Mouse (Mus musculus): ENCODE measurements at regions not wholly inside any gene's neighbourhood (a gene's known extent, or its start where the extent isn't known, plus 50 kb on each side); places are given as distances from the start of the nearest gene placed in this dataset.
A peak's percentile ranks its signal among the peaks of the same experiment; 100 is the strongest.

DNA sequence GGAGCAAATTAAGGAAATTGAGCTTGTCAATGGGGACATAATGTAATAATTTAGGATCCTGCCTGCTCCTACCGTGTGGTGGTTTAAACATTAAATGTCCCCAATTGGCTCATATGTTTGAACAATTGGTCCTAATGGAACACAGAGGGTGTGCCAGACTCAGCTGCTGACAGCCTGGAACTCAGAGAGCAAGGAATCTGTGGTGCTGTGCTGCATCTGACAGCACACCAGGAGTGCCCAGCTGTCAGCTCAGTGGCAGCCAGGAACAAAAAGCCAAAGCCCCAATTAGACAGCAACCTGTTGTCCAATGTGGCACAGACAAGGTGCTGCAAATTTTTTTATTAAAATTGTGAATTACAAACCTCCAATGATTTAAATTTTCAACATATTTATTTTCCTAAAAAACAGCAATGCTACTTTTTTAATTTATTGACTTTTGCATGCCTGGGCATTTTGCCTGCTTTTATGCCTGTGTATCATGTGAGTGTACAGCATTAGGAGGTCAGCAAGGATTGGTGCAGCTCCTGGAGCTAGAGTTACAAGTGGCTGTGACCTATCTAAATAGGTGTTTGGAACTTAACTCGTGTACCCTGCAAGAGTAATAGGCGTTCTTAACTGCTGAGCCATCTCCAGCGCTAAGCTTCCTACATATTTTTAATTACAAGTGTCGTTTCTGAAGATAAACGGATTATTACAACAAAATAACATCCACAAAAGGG, 724.5 kb upstream of the Adam24 start:
- Histone ChIP-seq H3K4me2 (ENCODE audit: low read length) (no peak overlapping the region), H3K9me3 (replicated peaks; ENCODE audit: low read length) (no peaks in the 10 kb centered on the region), H3K4me3 (replicated peaks; ENCODE audit: low read depth, low read length) (no peak overlapping the region), H3K4me1 (replicated peaks; ENCODE audit: insufficient read depth, low read length) (no peaks in the 10 kb centered on the region), H3K27me3 (ENCODE audit: insufficient read depth, low read length) (no peaks in the 10 kb centered on the region), H3K27ac (no peak overlapping the region), H3K9ac (ENCODE audit: low read depth, low read length) (no peak overlapping the region), H3K36me3 (ENCODE audit: insufficient read depth, low read length) (no peaks in the 10 kb centered on the region)
- TF ChIP-seq CTCF (IDR thresholded peaks at IDR 0.05; ENCODE audit: low read depth), result no peak
- DNase-seq (ENCODE audit: low spot score) (no peak), ATAC-seq (replicated peaks; ENCODE audit: low FRiP score, low read depth) (no peak)
- 59% methylated on average over 6 of the region's 6 CpGs for WGBS

DNA sequence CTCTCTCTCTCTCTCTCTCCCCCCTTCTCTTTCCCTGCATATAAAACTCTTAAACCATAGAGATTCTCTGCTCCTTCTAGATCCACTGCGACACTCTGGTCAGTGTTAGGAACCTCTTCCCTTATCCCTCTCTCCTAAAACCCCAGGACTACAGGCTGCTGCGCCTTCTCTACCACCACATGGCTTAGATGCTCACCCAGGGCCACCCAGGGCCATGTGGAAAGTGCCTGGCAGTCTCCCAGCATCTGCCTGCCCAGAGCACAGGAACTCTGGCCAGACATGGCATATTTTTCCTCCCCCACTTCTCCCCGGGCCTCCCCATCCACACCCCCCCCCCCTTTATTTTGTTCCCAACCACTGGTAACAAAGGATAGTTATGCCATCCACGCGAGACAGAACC, 720.4 kb upstream of the Adam24 start:
- Histone ChIP-seq H3K9me3 (replicated peaks; ENCODE audit: low read length) (no peaks in the 10 kb centered on the region), H3K4me3 (replicated peaks; ENCODE audit: low read depth, low read length) (no peak overlapping the region), H3K4me2 (ENCODE audit: low read length) (no peak overlapping the region), H3K9ac (ENCODE audit: low read depth, low read length) (no peak overlapping the region), H3K27ac (no peak overlapping the region), H3K27me3 (ENCODE audit: insufficient read depth, low read length) (no peaks in the 10 kb centered on the region), H3K36me3 (ENCODE audit: insufficient read depth, low read length) (no peaks in the 10 kb centered on the region), H3K4me1 (replicated peaks; ENCODE audit: insufficient read depth, low read length) (no peaks in the 10 kb centered on the region)
- no peak for ATAC-seq (replicated peaks; ENCODE audit: low FRiP score, low read depth)
- TF ChIP-seq CTCF (IDR thresholded peaks at IDR 0.05; ENCODE audit: low read depth), result no peak
- no peak for DNase-seq (ENCODE audit: low spot score)
- WGBS, result 50% methylated on average over 5 of the region's 5 CpGs

DNA sequence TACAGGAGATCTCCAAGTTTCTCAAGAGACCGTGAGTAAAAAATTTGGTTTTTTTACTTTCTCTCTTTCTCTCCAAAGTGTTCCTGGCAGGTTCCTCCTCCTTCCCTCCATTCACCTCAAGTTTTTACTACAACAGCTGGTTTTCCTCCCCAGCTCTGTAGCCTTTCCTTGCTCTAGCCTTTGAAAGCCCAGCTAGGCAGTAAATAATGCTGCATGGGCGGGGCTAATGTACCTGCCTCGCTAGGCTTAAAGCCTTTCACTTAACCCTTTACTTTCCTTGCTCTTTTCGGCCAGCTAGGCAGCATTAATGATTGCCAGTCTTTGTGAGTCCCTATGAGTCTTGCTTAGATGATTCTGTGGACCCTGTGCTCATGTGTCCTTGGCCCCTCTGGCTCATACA, 720.0 kb upstream of the Adam24 start:
- TF ChIP-seq CTCF (IDR thresholded peaks at IDR 0.05; ENCODE audit: low read depth), result no peak
- peak; percentile 59; the same call in 1 of the 2 replicates for ATAC-seq (replicated peaks; ENCODE audit: low FRiP score, low read depth)
- Histone ChIP-seq H3K4me1 (replicated peaks; ENCODE audit: insufficient read depth, low read length) (no peaks in the 10 kb centered on the region), H3K36me3 (ENCODE audit: insufficient read depth, low read length) (no peaks in the 10 kb centered on the region), H3K4me2 (ENCODE audit: low read length) (no peak overlapping the region), H3K4me3 (replicated peaks; ENCODE audit: low read depth, low read length) (no peak overlapping the region), H3K27ac (no peak overlapping the region), H3K9me3 (replicated peaks; ENCODE audit: low read length) (no peaks in the 10 kb centered on the region), H3K27me3 (ENCODE audit: insufficient read depth, low read length) (no peaks in the 10 kb centered on the region), H3K9ac (ENCODE audit: low read depth, low read length) (no peak overlapping the region)
- DNase-seq (ENCODE audit: low spot score), result peak; percentile 61
- 23% methylated on average over 4 of the region's 4 CpGs for WGBS

DNA sequence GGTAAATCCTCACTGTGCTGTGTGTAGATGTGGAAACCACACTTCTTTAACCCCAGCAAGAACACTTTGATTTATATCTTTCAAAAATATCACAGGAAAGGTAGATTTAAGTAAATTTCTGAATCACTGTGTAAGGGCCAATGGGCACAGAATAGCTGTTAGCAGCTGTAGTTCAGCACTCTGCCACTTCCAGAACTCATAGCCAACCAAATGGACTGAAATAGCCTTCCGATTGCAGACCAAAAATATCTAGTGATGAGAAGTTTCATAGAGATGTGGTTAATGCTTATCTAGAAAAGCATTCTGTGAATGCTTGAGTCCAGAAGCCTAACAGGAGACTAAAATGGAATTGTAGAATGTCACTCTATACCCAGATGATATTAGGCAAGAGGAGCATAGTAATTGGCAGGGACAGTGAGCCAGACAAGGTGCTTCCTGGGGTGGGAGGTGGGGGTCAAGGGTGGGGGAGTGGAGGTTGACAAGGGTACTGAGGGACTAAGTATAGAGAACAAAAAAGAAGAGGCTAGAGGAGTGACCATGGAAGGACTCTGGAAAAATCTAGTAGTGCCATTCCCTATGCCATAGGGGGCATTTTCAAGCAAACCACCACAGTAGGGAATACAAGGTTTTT, 669.6 kb upstream of the Adam24 start:
- no peak overlapping the region for H3K4me2 ChIP-seq (ENCODE audit: low read length)
- H3K4me3 ChIP-seq (replicated peaks; ENCODE audit: low read depth, low read length), result no peak overlapping the region
- no peak overlapping the region for H3K27ac ChIP-seq
- no peaks in the 10 kb centered on the region for H3K27me3 ChIP-seq (ENCODE audit: insufficient read depth, low read length)
- TF ChIP-seq CTCF (IDR thresholded peaks at IDR 0.05; ENCODE audit: low read depth), result no peak
- H3K9ac ChIP-seq (ENCODE audit: low read depth, low read length), result no peak overlapping the region
- ATAC-seq (replicated peaks; ENCODE audit: low FRiP score, low read depth) (no peak), DNase-seq (ENCODE audit: low spot score) (no peak)
- H3K4me1 ChIP-seq (replicated peaks; ENCODE audit: insufficient read depth, low read length), result no peaks in the 10 kb centered on the region
- 96% methylated on average over 1 of the region's 1 CpGs for WGBS
- H3K9me3 ChIP-seq (replicated peaks; ENCODE audit: low read length), result no peaks in the 10 kb centered on the region
- H3K36me3 ChIP-seq (ENCODE audit: insufficient read depth, low read length), result no peaks in the 10 kb centered on the region

DNA sequence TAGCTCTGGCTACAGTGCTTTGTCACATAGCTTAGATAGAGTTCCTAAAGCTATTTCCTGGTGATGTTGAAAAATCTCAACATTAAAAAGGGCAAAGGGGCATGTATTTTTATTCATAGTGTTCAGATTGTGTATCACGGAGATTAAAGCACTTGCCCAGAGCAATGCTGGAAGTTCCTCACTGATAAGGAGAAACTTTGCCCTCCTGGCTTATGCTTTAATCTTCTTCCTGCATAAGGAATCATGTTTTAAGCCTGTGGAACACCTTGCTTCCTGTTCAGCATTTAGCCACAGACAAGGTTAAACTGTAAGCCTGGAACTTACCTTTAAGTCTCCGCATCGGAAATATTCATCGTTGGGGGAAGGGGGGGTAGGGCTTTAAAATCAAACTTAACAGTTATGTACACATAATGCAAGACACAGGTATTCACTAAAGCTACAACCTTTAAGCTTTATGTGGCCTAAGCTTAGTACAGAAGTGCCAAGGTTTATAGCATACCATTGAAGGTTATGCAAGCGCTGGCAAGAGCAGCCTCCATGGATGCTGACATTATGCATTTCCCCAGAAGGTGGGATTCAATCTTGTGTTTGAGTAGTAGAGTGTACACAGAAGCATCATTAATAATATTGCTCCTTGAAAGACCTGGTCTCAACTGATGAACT, 655.5 kb upstream of the Adam24 start:
- no peak for DNase-seq (ENCODE audit: low spot score)

DNA sequence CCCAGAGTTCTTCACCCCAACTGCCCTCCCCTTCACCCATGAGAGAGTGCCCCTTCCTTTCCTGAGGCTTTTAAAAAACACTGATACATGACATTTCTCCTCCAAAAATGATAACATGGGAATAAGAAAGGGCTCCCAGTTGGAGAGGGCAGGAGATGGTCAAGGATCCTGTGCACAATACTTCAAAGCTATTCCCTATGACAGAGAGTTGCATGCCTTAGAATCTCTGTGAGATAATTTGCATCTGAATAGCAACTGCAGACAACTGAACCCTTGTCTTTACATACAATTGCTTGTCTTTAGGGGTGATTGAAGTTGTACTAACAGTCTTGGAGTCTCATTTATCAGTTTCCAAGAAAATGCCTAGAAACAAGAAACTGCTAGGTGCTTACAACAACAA, 610.7 kb upstream of the Adam24 start:
- no peak overlapping the region for H3K4me2 ChIP-seq (ENCODE audit: low read length)
- no peaks in the 10 kb centered on the region for H3K36me3 ChIP-seq (ENCODE audit: insufficient read depth, low read length)
- DNase-seq (ENCODE audit: low spot score) (no peak), ATAC-seq (replicated peaks; ENCODE audit: low FRiP score, low read depth) (no peak)
- H3K9ac ChIP-seq (ENCODE audit: low read depth, low read length), result no peak overlapping the region
- no peaks in the 10 kb centered on the region for H3K27me3 ChIP-seq (ENCODE audit: insufficient read depth, low read length)
- no peaks in the 10 kb centered on the region for H3K4me1 ChIP-seq (replicated peaks; ENCODE audit: insufficient read depth, low read length)
- H3K27ac ChIP-seq, result no peak overlapping the region
- no peaks in the 10 kb centered on the region for H3K9me3 ChIP-seq (replicated peaks; ENCODE audit: low read length)
- no peak for TF ChIP-seq CTCF (IDR thresholded peaks at IDR 0.05; ENCODE audit: low read depth)
- no peak overlapping the region for H3K4me3 ChIP-seq (replicated peaks; ENCODE audit: low read depth, low read length)

More for the DNA sequence above, 655.5 kb upstream of the Adam24 start:
- Histone ChIP-seq H3K4me1 (replicated peaks; ENCODE audit: insufficient read depth, low read length) (no peaks in the 10 kb centered on the region), H3K4me3 (replicated peaks; ENCODE audit: low read depth, low read length) (no peak overlapping the region), H3K36me3 (ENCODE audit: insufficient read depth, low read length) (no peaks in the 10 kb centered on the region), H3K4me2 (ENCODE audit: low read length) (no peak overlapping the region), H3K27me3 (ENCODE audit: insufficient read depth, low read length) (no peaks in the 10 kb centered on the region), H3K27ac (no peak overlapping the region), H3K9ac (ENCODE audit: low read depth, low read length) (no peak overlapping the region), H3K9me3 (replicated peaks; ENCODE audit: low read length) (no peaks in the 10 kb centered on the region)
- TF ChIP-seq CTCF (IDR thresholded peaks at IDR 0.05; ENCODE audit: low read depth), result no peak
- no peak for ATAC-seq (replicated peaks; ENCODE audit: low FRiP score, low read depth)
- 70% methylated on average over 5 of the region's 5 CpGs for WGBS
